ENCODE assay signal across 12 mouse cellular contexts in genomic region chr2:76067144-76067543, GRCm38 (mm10).
DNase-seq lines count a peak whose midpoint lies in the region; TF ChIP-seq lines count a peak whose summit lies in the region.
"Had no signal": no experiment of that assay in that cellular context is flagged by ENCODE, and none has a peak within 500 bp of the region (broad histone marks: within the 10 kb centered on the region; RNA-seq: fewer than 3 reads in every experiment).

No protein-coding gene starts in this region.

- no peak overlapping the region for H3K4me3 ChIP-seq in heart, adult 2 months
- no peak overlapping the region for H3K4me3 ChIP-seq in E14TG2a.4 (replicated peaks; ENCODE audit: low read length)
- no peak overlapping the region for H3K4me3 ChIP-seq in forebrain, embryonic 10.5 days
- H3K4me3 ChIP-seq: forebrain, embryonic 15.5 days; hindbrain, embryonic 10.5 days; neural tube, embryonic 12.5 days had no signal

- no peak for DNase-seq in heart, adult 2 months
- DNase-seq in heart, adult 9 months (ENCODE audit: low spot score in 2 of 2) = no peak
- DNase-seq in left cerebral cortex, postnatal 4 days = peak; percentile 13
- DNase-seq in left cerebral cortex, postnatal 36 days (ENCODE audit: low spot score in 2 of 2) = no peak
- peak; percentile 49 for DNase-seq in brain, adult 2 months (ENCODE audit: low read depth, low spot score)
- no peak for DNase-seq in spleen, postnatal 14 days (ENCODE audit: low spot score in 2 of 2)
- DNase-seq in forebrain, embryonic 10.5 days (ENCODE audit: extremely low spot score, low spot score) = no peak
- DNase-seq: layer of hippocampus, adult 9-11 months had no signal

- H3K36me3 ChIP-seq in heart, adult 2 months (ENCODE audit: control insufficient read depth, insufficient read depth, low read length) = no peaks in the 10 kb centered on the region
- H3K36me3 ChIP-seq in E14TG2a.4 (ENCODE audit: insufficient read depth, low read length) = no peaks in the 10 kb centered on the region
- H3K36me3 ChIP-seq in forebrain, embryonic 10.5 days (replicated peaks) = no peaks in the 10 kb centered on the region
- H3K36me3 ChIP-seq: forebrain, embryonic 15.5 days; hindbrain, embryonic 10.5 days; neural tube, embryonic 12.5 days had no signal

- TF ChIP-seq POLR2A in heart, adult 2 months (IDR thresholded peaks at IDR 0.05; ENCODE audit: insufficient read depth, low read depth, low read length) = no peak

- no peak overlapping the region for H3K9ac ChIP-seq in heart, adult 2 months (ENCODE audit: low read depth, low read length)
- H3K9ac ChIP-seq: forebrain, embryonic 15.5 days; neural tube, embryonic 12.5 days had no signal

- no peaks in the 10 kb centered on the region for H3K79me2 ChIP-seq in heart, adult 2 months (replicated peaks; ENCODE audit: control insufficient read depth, insufficient read depth, low read length)

- no peaks in the 10 kb centered on the region for H3K27me3 ChIP-seq in heart, adult 2 months (ENCODE audit: control insufficient read depth, insufficient read depth, low read length)
- H3K27me3 ChIP-seq in E14TG2a.4 (ENCODE audit: insufficient read depth, low read length) = no peaks in the 10 kb centered on the region
- no peaks in the 10 kb centered on the region for H3K27me3 ChIP-seq in forebrain, embryonic 10.5 days (ENCODE audit: poor library complexity, severe bottlenecking)
- H3K27me3 ChIP-seq: forebrain, embryonic 15.5 days; neural tube, embryonic 12.5 days had no signal

- peaks cover 1% of the 10 kb centered on the region; the same call in 1 of the 2 replicates for H3K4me1 ChIP-seq in heart, adult 2 months (ENCODE audit: control insufficient read depth, insufficient read depth, low read length)
- H3K4me1 ChIP-seq in E14TG2a.4 (replicated peaks; ENCODE audit: low read depth, low read length) = peaks cover 26% of the 10 kb centered on the region
- H3K4me1 ChIP-seq in forebrain, embryonic 10.5 days = peaks cover 13% of the 10 kb centered on the region

- no peak for TF ChIP-seq EP300 in heart, adult 2 months (IDR thresholded peaks at IDR 0.05; ENCODE audit: insufficient read depth, low read depth, low read length)

- intact Hi-C loops in heart, adult 2 months (cut with DNase I) = no loop called here
- intact Hi-C loops in left cerebral cortex, postnatal 4 days (cut with DNase I) = loop anchor here (10.0 kb wide), 1 partner anchor 462 kb away; no protein-coding TSS in a partner anchor
- intact Hi-C loops in left cerebral cortex, postnatal 36 days (cut with DNase I) = loop anchor here (5.0 kb wide), 1 partner anchor 175 kb away; no protein-coding TSS in a partner anchor

- WGBS in heart, adult 2 months = 62% methylated on average over 4 of the region's 4 CpGs
- 63% methylated on average over 4 of the region's 4 CpGs for WGBS in forebrain, embryonic 10.5 days

- no peaks in the 10 kb centered on the region for H3K9me3 ChIP-seq in E14TG2a.4 (ENCODE audit: low read length)
- H3K9me3 ChIP-seq in forebrain, embryonic 10.5 days = no peaks in the 10 kb centered on the region
- H3K9me3 ChIP-seq: forebrain, embryonic 15.5 days; hindbrain, embryonic 10.5 days; neural tube, embryonic 12.5 days had no signal

- no peak overlapping the region for H3K27ac ChIP-seq in heart, adult 2 months
- H3K27ac ChIP-seq in forebrain, embryonic 10.5 days = no peak overlapping the region
- H3K27ac ChIP-seq: forebrain, embryonic 15.5 days had no signal

- peak; percentile 65 for TF ChIP-seq CTCF in heart, adult 2 months (IDR thresholded peaks at IDR 0.05)
- peak; percentile 33 for TF ChIP-seq CTCF in E14TG2a.4 (conservative IDR thresholded peaks at IDR 0.05; ENCODE audit: low read length)

Comparison
In these comparisons a context has a peak if more than half of its experiments do, and no peak if none do; other contexts are left out.
1. DNase-seq: peak in left cerebral cortex, postnatal 4 days (single experiment) and brain, adult 2 months (single experiment); none in heart, adult 2 months (0 of 2), heart, adult 9 months (0 of 2), left cerebral cortex, postnatal 36 days (0 of 2), spleen, postnatal 14 days (0 of 2) and forebrain, embryonic 10.5 days (single experiment).